ENCODE assay signal across 35 mouse cellular contexts in the genomic region with DNA sequence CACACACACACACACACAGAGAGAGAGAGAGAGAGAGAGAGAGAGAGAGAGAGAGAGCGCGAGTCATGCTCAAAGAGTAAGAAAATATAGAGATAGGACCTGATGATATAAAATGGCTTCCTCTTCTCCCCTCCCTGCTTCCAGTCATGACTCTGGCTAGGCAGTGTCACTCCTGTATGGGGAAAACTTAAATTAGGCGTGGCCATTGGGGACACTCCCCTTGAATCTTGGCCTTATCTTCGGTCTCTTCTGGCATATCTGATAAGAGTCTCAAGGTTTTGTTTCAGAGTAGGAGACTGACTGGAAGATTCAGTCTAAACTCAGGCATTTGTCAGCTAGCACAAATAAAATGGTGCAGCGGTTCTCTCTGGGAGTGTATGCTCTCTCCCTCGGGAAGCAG.
"Had no signal": no experiment of that assay in that cellular context is flagged by ENCODE, and none has a peak within 500 bp of the region (broad histone marks: within the 10 kb centered on the region; RNA-seq: fewer than 3 reads in every experiment).

No protein-coding gene starts in this region.

- H3K36me3 ChIP-seq: heart, embryonic 12.5 days; heart, embryonic 13.5 days; heart, embryonic 15.5 days; hindbrain, embryonic 10.5 days; hindbrain, embryonic 12.5 days; hindbrain, embryonic 13.5 days; hindbrain, embryonic 15.5 days; intestine, embryonic 15.5 days; kidney, embryonic 15.5 days had no signal

- H3K4me1 ChIP-seq: heart, embryonic 12.5 days; heart, embryonic 13.5 days; heart, embryonic 15.5 days; hindbrain, embryonic 10.5 days; hindbrain, embryonic 12.5 days; hindbrain, embryonic 13.5 days; hindbrain, embryonic 15.5 days; intestine, embryonic 15.5 days; kidney, embryonic 15.5 days had no signal

- H3K4me3 ChIP-seq: heart, embryonic 12.5 days; heart, embryonic 13.5 days; heart, embryonic 15.5 days; hindbrain, embryonic 10.5 days; hindbrain, embryonic 12.5 days; hindbrain, embryonic 13.5 days; hindbrain, embryonic 15.5 days; intestine, embryonic 15.5 days; kidney, embryonic 15.5 days; layer of hippocampus, adult 2 months; left cerebral cortex, adult 2 months had no signal

- H3K27ac ChIP-seq: heart, embryonic 13.5 days; heart, embryonic 15.5 days; hindbrain, embryonic 10.5 days; hindbrain, embryonic 12.5 days; hindbrain, embryonic 13.5 days; hindbrain, embryonic 14.5 days; hindbrain, embryonic 15.5 days; hindbrain, postnatal 0 days; intestine, embryonic 15.5 days; kidney, embryonic 15.5 days; kidney, postnatal 0 days; layer of hippocampus, adult 2 months; left cerebral cortex, adult 2 months had no signal

- ATAC-seq: hindbrain, embryonic 16.5 days; hindbrain, postnatal 0 days; inflammation-experienced regulatory T-cells, adult 6 months; intestine, embryonic 15.5 days; intestine, embryonic 16.5 days; intestine, postnatal 0 days had no signal

- H3K9ac ChIP-seq: heart, embryonic 12.5 days; heart, embryonic 13.5 days; heart, embryonic 15.5 days; hindbrain, embryonic 12.5 days; hindbrain, embryonic 13.5 days; hindbrain, embryonic 14.5 days; hindbrain, embryonic 15.5 days; intestine, embryonic 15.5 days; kidney, embryonic 15.5 days had no signal

- H3K4me2 ChIP-seq: heart, embryonic 11.5 days; heart, embryonic 12.5 days; heart, embryonic 13.5 days; heart, embryonic 15.5 days; hindbrain, embryonic 12.5 days; hindbrain, embryonic 13.5 days; hindbrain, embryonic 14.5 days; hindbrain, embryonic 15.5 days; intestine, embryonic 15.5 days; kidney, embryonic 15.5 days had no signal

- H3K27me3 ChIP-seq: heart, embryonic 12.5 days; heart, embryonic 13.5 days; heart, embryonic 15.5 days; hindbrain, embryonic 12.5 days; hindbrain, embryonic 13.5 days; hindbrain, embryonic 15.5 days; intestine, embryonic 15.5 days; kidney, embryonic 15.5 days had no signal

- DNase-seq: heart, postnatal 10 days; heart, postnatal 14 days; heart, postnatal 36 days; heart, postnatal 4 days; kidney, adult 11 months; kidney, adult 18-20 months; kidney, adult 2 months; kidney, adult 8-10 months; kidney, adult 9 months; kidney, postnatal 10 days; kidney, postnatal 14 days; kidney, postnatal 25 days; kidney, postnatal 36 days; kidney, postnatal 4 days; layer of hippocampus, adult 9-11 months; layer of hippocampus, postnatal 36 days had no signal

- H3K9me3 ChIP-seq: heart, embryonic 12.5 days; heart, embryonic 13.5 days; heart, embryonic 15.5 days; hindbrain, embryonic 10.5 days; hindbrain, embryonic 12.5 days; hindbrain, embryonic 13.5 days; hindbrain, embryonic 15.5 days; intestine, embryonic 15.5 days; kidney, embryonic 15.5 days had no signal
